ENCODE assay signal across 12 mouse cellular contexts in genomic region chr6:15839831-15840230, GRCm38 (mm10).
"Had no signal": no experiment of that assay in that cellular context is flagged by ENCODE, and none has a peak within 500 bp of the region (broad histone marks: within the 10 kb centered on the region; RNA-seq: fewer than 3 reads in every experiment).

No protein-coding gene starts in this region.

- H3K27me3 ChIP-seq: limb, embryonic 12.5 days; midbrain, embryonic 12.5 days; neural tube, embryonic 13.5 days had no signal

- DNase-seq: kidney, adult 2 months; kidney, postnatal 25 days; liver; retina, postnatal 1 day; right cerebral cortex, postnatal 4 days; thymus, postnatal 36 days had no signal

- H3K4me1 ChIP-seq: limb, embryonic 12.5 days; midbrain, embryonic 12.5 days; neural tube, embryonic 13.5 days had no signal

- H3K27ac ChIP-seq: limb, embryonic 12.5 days; liver, embryonic 14.5 days; midbrain, embryonic 12.5 days; neural tube, embryonic 13.5 days had no signal

- H3K4me2 ChIP-seq: limb, embryonic 12.5 days; midbrain, embryonic 12.5 days; neural tube, embryonic 13.5 days had no signal

- H3K9me3 ChIP-seq: limb, embryonic 12.5 days; midbrain, embryonic 12.5 days; neural tube, embryonic 13.5 days had no signal

- H3K4me3 ChIP-seq: limb, embryonic 12.5 days; midbrain, embryonic 12.5 days; neural tube, embryonic 13.5 days had no signal

- H3K36me3 ChIP-seq: limb, embryonic 12.5 days; midbrain, embryonic 12.5 days; neural tube, embryonic 13.5 days had no signal

- H3K9ac ChIP-seq: limb, embryonic 12.5 days; liver, embryonic 14.5 days; midbrain, embryonic 12.5 days; neural tube, embryonic 13.5 days had no signal

- ATAC-seq: intestine, embryonic 16.5 days; midbrain, embryonic 16.5 days had no signal
